Mouse (Mus musculus) heart, embryonic 15.5 days (tissue): ENCODE measurements around the gene Gabarapl1. TPM values are rescaled to one million over a fixed set of nuclear protein-coding genes. Genes with fewer than 3 reads are reported as not detected.

Experiments used
- ATAC-seq: fragments of 200-750 bp; cut with Nextera tagmentation; replicated peaks from 2 replicates; pipeline ENCODE4 v1.8.0; 2017; ENCODE audit warnings: low read depth, moderate TSS enrichment; ENCODE audit not compliant: insufficient number of reproducible peaks, insufficient read depth, low FRiP score
- H3K27ac ChIP-seq: fragments of 300-500 bp; sonication (generic); 2 replicates; pipeline ENCODE4 v1.5.1; 2015; ENCODE audit warnings: mild to moderate bottlenecking, inconsistent platforms
- H3K27me3 ChIP-seq: fragments of 300-500 bp; sonication (generic); 2 replicates; pipeline ENCODE4 v1.6.1; 2015; ENCODE audit warnings: inconsistent platforms
- H3K36me3 ChIP-seq: fragments of 300-500 bp; sonication (generic); 2 replicates; pipeline ENCODE4 v1.6.1; 2015; ENCODE audit warnings: mild to moderate bottlenecking, inconsistent platforms
- H3K4me1 ChIP-seq: fragments of 300-500 bp; sonication (generic); replicated peaks from 2 replicates; pipeline ENCODE4 v1.6.1; 2015; ENCODE audit warnings: inconsistent platforms
- H3K4me2 ChIP-seq: fragments of 300-500 bp; sonication (generic); 2 replicates; pipeline ENCODE4 v1.6.1; 2015; ENCODE audit warnings: inconsistent platforms, mild to moderate bottlenecking, moderate library complexity
- H3K4me3 ChIP-seq: fragments of 300-500 bp; sonication (generic); 2 replicates; pipeline ENCODE4 v1.5.1; 2015; ENCODE audit warnings: mild to moderate bottlenecking, inconsistent platforms
- H3K9ac ChIP-seq: fragments of 300-500 bp; sonication (generic); 2 replicates; pipeline ENCODE4 v1.6.1; 2015; ENCODE audit warnings: mild to moderate bottlenecking, inconsistent platforms
- H3K9me3 ChIP-seq: fragments of 300-500 bp; sonication (generic); replicated peaks from 2 replicates; pipeline ENCODE4 v1.6.1; 2016; ENCODE audit warnings: inconsistent platforms
- WGBS: fragments of 180-500 bp; shearing (Covaris S2); methylation state at CpG from one replicate; pipeline ENCODE4 v1.1.7; 2015; ENCODE audit warnings: mixed read lengths; 5-methylcytosine and 5-hydroxymethylcytosine counted together
- polyA plus RNA-seq: library from polyadenylated mRNA; unstranded; fragments of >200 nt; fragmentation: Nextera tagmentation; extraction: Ambion mirVana; gene quantifications from 2 replicates; pipeline ENCODE4 v1.2.1, GENCODE M21; 2015

Gene Gabarapl1
- polyA plus RNA-seq, 1 experiment from 2014 or later, result 41.6 TPM

DNA sequence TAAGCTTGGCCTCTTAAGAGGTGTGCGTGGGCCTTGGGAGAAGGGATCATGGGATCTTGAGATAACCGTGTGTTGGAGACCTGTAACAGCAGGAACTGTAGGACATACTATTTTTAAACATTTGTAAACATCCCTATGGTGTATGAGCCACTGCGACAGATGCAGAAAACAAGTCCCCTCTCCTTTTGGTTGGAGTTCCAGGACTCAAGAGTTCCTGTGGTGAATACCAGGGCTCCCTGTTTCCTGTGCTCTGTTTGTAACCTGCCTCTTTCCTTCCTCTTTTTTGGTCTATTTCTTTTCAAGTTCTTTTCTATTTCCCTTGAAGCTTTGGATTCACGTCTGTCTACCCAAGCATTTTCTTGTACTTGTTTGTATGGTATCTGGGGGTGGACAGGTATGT, 2.8 kb downstream of the Gabarapl1 start:
- no peaks in the 10 kb centered on the region for H3K9me3 ChIP-seq
- H3K27ac ChIP-seq, result no peak overlapping the region
- H3K9ac ChIP-seq, result no peak overlapping the region
- H3K4me1 ChIP-seq, result peaks cover 27% of the 10 kb centered on the region
- H3K27me3 ChIP-seq, result no peaks in the 10 kb centered on the region
- WGBS, result 46% methylated on average over 4 of the region's 4 CpGs
- ATAC-seq, result no peak
- peaks cover 28% of the 10 kb centered on the region; the same call in 1 of the 2 replicates for H3K36me3 ChIP-seq
- peak overlapping the region; percentile 87; the same call in 1 of the 2 replicates for H3K4me2 ChIP-seq
- no peak overlapping the region for H3K4me3 ChIP-seq

DNA sequence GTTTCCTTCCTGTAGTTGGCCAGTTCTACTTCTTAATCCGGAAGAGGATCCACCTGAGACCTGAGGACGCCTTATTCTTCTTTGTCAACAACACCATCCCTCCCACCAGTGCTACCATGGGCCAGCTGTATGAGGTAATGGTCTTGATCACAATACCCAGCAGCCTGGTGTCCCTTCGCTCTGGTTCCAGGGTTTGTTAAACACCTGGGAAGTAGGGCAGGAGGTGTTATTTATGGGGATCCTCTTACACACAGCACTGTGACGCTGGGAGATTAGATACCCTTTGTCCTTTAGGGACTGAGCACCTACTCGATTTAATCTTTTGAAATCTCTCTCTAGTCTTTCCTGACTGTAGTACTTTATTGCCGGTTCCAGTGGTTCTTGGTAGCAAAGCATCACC, 5.6 kb downstream of the Gabarapl1 start:
- 83% methylated on average over 6 of the region's 6 CpGs for WGBS
- no peak overlapping the region for H3K27ac ChIP-seq
- H3K27me3 ChIP-seq, result no peaks in the 10 kb centered on the region
- no peaks in the 10 kb centered on the region for H3K9me3 ChIP-seq
- peaks cover 42% of the 10 kb centered on the region for H3K36me3 ChIP-seq
- H3K9ac ChIP-seq, result no peak overlapping the region
- ATAC-seq, result no peak
- H3K4me3 ChIP-seq, result no peak overlapping the region
- H3K4me1 ChIP-seq, result peaks cover 20% of the 10 kb centered on the region
- H3K4me2 ChIP-seq, result no peak overlapping the region

DNA sequence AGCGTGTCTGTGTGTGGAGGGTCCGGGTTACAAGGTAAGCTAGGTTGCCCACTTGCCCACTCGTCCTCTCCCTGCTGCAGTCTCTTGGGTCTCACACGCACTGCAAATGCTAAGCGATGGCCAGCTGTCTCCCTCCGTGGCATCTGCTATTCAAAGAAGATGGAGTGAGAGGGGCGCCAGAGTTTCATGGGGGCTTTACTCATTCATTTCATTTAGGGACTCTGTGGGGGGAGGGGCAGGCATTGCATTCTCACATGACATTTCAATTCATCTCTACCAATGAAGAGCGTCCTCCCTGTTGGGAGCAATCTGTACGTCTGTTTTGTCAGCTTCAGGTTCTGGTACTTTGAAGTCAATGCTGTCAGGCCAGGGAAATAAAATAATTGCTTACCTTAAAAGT, 9.0 kb downstream of the Gabarapl1 start:
- H3K27ac ChIP-seq, result no peak overlapping the region
- H3K9ac ChIP-seq, result no peak overlapping the region
- peaks cover 42% of the 10 kb centered on the region for H3K36me3 ChIP-seq
- no peaks in the 10 kb centered on the region for H3K27me3 ChIP-seq
- WGBS, result 85% methylated on average over 9 of the region's 9 CpGs
- no peak for ATAC-seq
- H3K4me2 ChIP-seq, result no peak overlapping the region
- no peak overlapping the region for H3K4me3 ChIP-seq
- no peaks in the 10 kb centered on the region for H3K9me3 ChIP-seq
- H3K4me1 ChIP-seq, result no peaks in the 10 kb centered on the region

DNA sequence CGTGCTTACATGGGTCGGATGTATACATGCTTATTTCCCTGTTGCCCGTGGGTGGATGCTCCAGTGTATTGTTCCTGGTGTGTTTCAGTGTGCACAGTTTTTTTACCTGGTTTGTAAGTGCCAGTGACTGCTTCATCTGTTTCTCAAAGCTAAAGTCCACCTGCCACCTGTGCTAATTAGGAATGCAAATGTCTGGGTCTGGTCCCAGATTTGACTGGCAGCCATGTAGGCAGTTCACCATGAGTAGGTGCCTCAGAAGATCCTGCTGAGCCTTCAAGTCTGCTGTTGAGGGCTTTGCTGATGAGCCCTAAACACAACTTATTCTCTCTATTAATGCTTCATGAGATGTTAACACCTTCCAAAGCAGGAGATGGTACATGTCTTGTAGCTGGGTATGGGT, 9.6 kb downstream of the Gabarapl1 start:
- H3K4me3 ChIP-seq, result no peak overlapping the region
- H3K27me3 ChIP-seq, result no peaks in the 10 kb centered on the region
- WGBS, result 88% methylated on average over 3 of the region's 3 CpGs
- peaks cover 41% of the 10 kb centered on the region for H3K36me3 ChIP-seq
- H3K4me1 ChIP-seq, result no peaks in the 10 kb centered on the region
- H3K9me3 ChIP-seq, result no peaks in the 10 kb centered on the region
- H3K9ac ChIP-seq, result no peak overlapping the region
- no peak overlapping the region for H3K4me2 ChIP-seq
- H3K27ac ChIP-seq, result no peak overlapping the region
- ATAC-seq, result no peak

DNA sequence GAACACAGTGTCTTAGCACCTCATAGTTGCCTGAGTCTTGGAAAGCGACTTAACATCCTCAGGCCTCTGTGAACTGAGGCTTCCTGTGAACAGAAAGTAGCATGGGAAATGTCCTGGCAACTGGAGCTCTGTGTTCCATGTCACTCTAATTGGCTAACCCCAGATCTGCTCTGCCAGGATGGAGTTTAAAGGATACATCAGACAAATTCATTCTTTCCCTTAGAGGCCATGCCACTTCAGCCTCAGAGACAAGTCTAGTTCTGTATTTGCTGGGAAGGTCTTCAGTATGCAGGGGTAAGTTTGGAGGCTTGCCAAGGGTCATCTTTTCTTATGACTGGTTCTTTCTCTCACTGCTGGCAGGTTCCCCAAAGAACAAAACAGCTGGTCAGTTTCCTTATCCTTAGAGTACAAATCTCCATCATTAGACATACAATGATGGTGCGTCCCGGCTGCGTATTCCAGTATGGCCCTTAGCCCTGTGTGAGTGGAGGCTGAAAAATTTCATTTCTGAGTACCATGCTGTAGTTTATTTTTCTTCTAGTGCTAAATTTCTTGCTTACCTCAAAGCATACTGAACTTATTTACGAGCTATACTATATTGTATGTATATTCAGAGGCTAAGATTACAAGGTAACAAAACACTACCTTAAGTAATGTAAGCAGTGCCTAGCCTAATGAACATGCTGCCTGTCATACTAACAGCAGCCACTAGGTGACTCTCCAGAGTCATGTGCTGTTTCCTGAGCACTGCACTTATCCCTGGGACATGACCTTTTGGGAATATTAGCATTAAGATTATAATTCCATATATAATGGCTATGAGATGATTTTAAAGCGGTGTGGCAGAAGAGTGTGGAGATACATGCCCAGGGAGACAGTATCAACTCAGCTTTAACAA, 11.0 kb downstream of the Gabarapl1 start:
- peaks cover 29% of the 10 kb centered on the region for H3K36me3 ChIP-seq
- 63% methylated on average over 6 of the region's 6 CpGs for WGBS
- no peak overlapping the region for H3K9ac ChIP-seq
- H3K27ac ChIP-seq, result no peak overlapping the region
- no peak overlapping the region for H3K4me3 ChIP-seq
- ATAC-seq, result no peak
- no peaks in the 10 kb centered on the region for H3K4me1 ChIP-seq
- no peaks in the 10 kb centered on the region for H3K9me3 ChIP-seq
- no peaks in the 10 kb centered on the region for H3K27me3 ChIP-seq
- no peak overlapping the region for H3K4me2 ChIP-seq

DNA sequence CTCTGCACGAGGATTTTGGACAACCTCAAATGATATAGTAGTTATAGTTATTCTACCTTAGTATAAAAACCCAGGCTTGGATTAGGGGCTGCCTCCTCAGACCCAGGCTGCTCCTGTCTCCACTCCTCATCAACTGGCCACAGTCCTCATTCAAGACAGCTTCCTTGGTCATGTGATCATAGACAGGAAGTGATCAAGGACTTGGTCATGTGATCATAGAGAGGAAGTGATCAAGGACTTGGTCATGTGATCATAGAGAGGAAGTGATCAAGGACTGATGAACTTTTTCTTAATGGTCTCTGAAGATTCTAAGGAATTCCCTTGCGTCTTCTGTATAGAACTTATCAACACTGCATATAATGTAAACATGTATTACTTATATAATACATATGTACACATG, 14.3 kb downstream of the Gabarapl1 start:
- no peak overlapping the region for H3K4me3 ChIP-seq
- no peaks in the 10 kb centered on the region for H3K36me3 ChIP-seq
- H3K27ac ChIP-seq, result no peak overlapping the region
- no peaks in the 10 kb centered on the region for H3K27me3 ChIP-seq
- H3K4me2 ChIP-seq, result no peak overlapping the region
- no peaks in the 10 kb centered on the region for H3K4me1 ChIP-seq
- H3K9me3 ChIP-seq, result no peaks in the 10 kb centered on the region
- no peak overlapping the region for H3K9ac ChIP-seq
- WGBS, result 82% methylated on average over 2 of the region's 2 CpGs
- ATAC-seq, result no peak

DNA sequence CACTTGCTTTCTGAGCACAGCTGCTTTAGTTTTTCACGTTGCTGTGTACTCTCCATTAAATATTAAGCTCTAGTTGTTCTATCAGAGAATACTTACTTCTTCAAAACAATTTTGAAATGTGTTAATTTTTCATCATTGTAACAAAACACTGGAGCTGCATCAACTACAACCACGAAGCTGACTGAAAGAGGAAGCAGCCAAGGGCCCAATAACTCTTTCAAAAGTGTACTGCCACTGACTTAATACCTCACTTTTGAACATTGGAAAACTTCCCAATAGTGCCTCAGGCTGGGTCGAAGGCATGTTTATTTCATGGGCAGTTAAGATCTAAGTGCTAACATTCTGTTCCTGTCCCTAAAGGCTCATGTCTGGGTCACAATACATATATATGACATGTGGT, 15.0 kb downstream of the Gabarapl1 start:
- no peak overlapping the region for H3K4me2 ChIP-seq
- H3K9me3 ChIP-seq, result no peaks in the 10 kb centered on the region
- no peak overlapping the region for H3K27ac ChIP-seq
- H3K36me3 ChIP-seq, result no peaks in the 10 kb centered on the region
- H3K27me3 ChIP-seq, result no peaks in the 10 kb centered on the region
- 64% methylated on average over 3 of the region's 3 CpGs for WGBS
- H3K4me1 ChIP-seq, result no peaks in the 10 kb centered on the region
- no peak overlapping the region for H3K4me3 ChIP-seq
- ATAC-seq, result no peak
- H3K9ac ChIP-seq, result no peak overlapping the region

DNA sequence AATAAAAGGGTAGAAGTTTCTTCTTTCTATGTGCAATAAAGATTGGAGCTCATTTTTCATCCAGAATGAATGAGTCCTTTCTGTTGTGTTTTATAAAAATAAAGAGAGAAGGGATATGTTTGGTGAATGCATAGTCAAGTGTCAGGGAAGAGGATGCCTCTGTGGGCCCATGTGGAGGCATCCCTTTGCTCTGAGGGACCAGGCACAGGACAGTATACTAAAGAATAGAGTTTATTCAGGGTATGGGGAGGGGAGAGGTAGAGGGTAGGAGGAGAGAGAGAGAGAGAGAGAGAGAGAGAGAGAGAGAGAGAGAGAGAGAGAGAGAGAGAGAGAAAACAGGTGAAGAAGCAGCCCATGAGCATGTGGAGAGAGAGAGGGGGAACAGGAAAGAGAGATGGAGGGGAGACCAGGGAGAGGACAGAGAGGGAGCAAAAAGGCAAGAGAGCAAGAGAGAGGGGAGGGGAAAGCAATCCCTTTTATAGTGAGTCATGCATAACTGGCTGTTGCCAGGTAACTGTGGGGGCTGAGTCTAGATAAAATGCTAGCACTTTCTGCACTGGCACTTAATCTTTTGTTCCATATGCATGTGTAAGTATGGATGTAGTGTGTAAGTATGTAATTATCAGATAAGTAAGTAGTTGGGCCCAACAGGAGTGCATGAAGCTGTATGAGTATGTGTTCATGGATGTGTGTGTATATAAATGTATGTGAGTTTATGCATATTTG, 24.5 kb downstream of the Gabarapl1 start:
- H3K4me2 ChIP-seq, result no peak overlapping the region
- H3K4me3 ChIP-seq, result no peak overlapping the region

DNA sequence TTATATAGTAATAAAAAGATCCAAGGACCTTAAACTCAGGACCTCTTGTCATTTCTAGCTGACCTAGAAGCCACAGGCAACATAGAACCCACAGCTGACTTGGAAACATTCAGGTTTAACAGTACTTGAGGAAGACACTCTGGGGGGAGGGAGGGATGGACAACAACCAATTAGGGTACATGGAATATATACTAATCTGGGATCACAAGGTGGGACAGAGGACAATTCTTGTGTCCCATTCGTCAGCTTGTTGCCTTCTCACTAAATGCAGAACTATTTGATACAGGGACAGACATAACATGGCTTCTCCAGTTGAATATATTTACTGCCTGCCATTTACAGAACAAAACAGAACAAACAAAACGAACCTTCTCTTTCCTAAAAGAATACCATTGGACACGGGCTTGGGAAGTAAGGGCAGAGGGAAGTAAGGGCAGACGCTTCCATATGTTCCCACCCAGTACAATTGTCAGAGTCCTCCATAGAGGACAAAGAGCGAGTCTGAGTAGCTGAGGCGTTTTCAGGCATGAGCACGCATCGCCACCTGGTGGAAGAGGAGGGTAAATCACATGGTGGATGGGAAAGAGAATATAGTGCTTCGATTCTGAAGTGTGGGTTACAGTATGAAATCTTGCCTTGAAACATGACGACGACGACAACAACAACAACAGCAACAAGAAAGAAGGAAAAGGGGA, 26.1 kb downstream of the Gabarapl1 start:
- Histone ChIP-seq H3K4me1 (peaks cover 3% of the 10 kb centered on the region), H3K27ac (no peak overlapping the region), H3K36me3 (no peaks in the 10 kb centered on the region), H3K27me3 (no peaks in the 10 kb centered on the region), H3K4me2 (no peak overlapping the region), H3K4me3 (no peak overlapping the region), H3K9me3 (no peaks in the 10 kb centered on the region), H3K9ac (no peak overlapping the region)
- WGBS, result 18% methylated on average over 12 of the region's 12 CpGs
- peak; percentile 73; the same call in 1 of the 2 replicates for ATAC-seq

More for the DNA sequence above, 24.5 kb downstream of the Gabarapl1 start:
- H3K27ac ChIP-seq, result no peak overlapping the region
- ATAC-seq, result no peak; the same call in 1 of the 2 replicates
- H3K9ac ChIP-seq, result no peak overlapping the region
- no peaks in the 10 kb centered on the region for H3K27me3 ChIP-seq
- no peaks in the 10 kb centered on the region for H3K36me3 ChIP-seq
- no peaks in the 10 kb centered on the region for H3K9me3 ChIP-seq
- peaks cover 3% of the 10 kb centered on the region for H3K4me1 ChIP-seq

DNA sequence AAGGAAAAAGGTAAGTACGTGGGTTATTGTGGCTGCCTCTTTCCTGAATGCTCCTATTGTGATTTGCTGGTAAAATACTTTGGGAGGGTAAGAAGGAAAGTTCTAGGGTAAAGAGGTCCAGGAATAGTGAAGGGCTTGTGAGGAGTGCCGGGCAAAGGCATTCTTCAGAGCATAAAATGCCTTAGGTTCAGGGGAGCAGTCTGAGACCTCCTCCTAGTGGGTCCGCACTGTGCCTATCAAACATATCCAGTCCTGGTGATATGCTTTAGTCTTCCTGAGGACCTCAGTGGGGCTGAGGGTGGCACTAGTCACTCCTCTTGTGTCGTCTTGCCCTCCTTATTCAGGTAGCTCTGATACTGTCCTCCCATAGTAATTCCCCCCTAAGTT, 26.7 kb downstream of the Gabarapl1 start:
- Histone ChIP-seq H3K9ac (no peak overlapping the region), H3K9me3 (no peaks in the 10 kb centered on the region), H3K4me1 (peaks cover 3% of the 10 kb centered on the region), H3K27ac (no peak overlapping the region), H3K36me3 (no peaks in the 10 kb centered on the region), H3K27me3 (no peaks in the 10 kb centered on the region), H3K4me3 (no peak overlapping the region), H3K4me2 (no peak overlapping the region)
- WGBS, result 46% methylated on average over 4 of the region's 4 CpGs
- ATAC-seq, result no peak

DNA sequence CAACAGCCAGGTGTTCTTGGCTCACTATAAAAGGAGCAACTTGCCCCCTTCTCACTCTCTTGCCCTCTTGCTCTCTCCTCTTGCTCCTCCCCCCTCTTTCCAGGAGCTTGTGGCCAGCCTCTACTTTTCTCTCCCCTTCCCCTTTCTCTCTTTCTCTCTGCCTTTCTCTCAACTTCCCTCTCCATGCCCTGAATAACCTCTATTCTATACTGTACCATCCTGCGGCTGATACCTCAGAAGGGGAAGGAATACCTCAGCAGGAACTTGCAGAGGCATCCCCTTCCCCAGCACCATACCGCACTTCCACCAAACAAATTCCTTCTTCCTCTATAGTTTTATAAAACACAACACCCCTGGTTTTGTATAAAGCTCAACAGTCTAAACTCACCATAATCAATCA, 32.3 kb downstream of the Gabarapl1 start:
- 72% methylated on average over 2 of the region's 2 CpGs for WGBS
- H3K4me1 ChIP-seq, result no peaks in the 10 kb centered on the region
- no peak for ATAC-seq
- H3K9me3 ChIP-seq, result no peaks in the 10 kb centered on the region
- H3K36me3 ChIP-seq, result no peaks in the 10 kb centered on the region
- no peak overlapping the region for H3K9ac ChIP-seq
- H3K4me2 ChIP-seq, result no peak overlapping the region
- H3K27me3 ChIP-seq, result no peaks in the 10 kb centered on the region
- H3K4me3 ChIP-seq, result no peak overlapping the region
- no peak overlapping the region for H3K27ac ChIP-seq
